Mouse (Mus musculus) megakaryocyte, adult 5-6 weeks (primary cell): Measurements from ENCODE around the gene Cox7b. TPM values are rescaled to one million over a fixed set of nuclear protein-coding genes. Genes with fewer than 3 reads are reported as not detected.

Experiments
- total RNA-seq, 2 experiments: library from RNA; stranded (forward) in 1 of 2; stranded (reverse) in 1 of 2; fragments of 153-499, 151-499 nt in 1 of 2; fragments of 221-1000, 200-1000 nt in 1 of 2; gene quantifications; 2 replicates each; pipeline versions ENCODE4 v1.2.3 to v1.2.4; 2015 to 2017

Gene Cox7b
- total RNA-seq, 2 experiments from 2014 or later = 313 to 383 TPM

Other genes starting within 250 kb of the Cox7b start
- gene Atrx, start 86.3 kb upstream of the Cox7b start, total RNA-seq (2015) = 103 and 125 TPM in 2 replicates
- 169 and 170 TPM in 2 replicates for gene Atrx, start 86.3 kb upstream of the Cox7b start, total RNA-seq (2017)
- gene Magt1, start 3.8 kb upstream of the Cox7b start, total RNA-seq (2015) = 48.6 and 55.6 TPM in 2 replicates
- gene Magt1, start 3.8 kb upstream of the Cox7b start, total RNA-seq (2017) = 72.5 and 75.7 TPM in 2 replicates
- gene Atp7a, start 11.6 kb downstream of the Cox7b start, total RNA-seq (2015) = 25.0 and 27.5 TPM in 2 replicates
- 23.5 and 46.6 TPM in 2 replicates for gene Atp7a, start 11.6 kb downstream of the Cox7b start, total RNA-seq (2017)
- 116 and 127 TPM in 2 replicates for gene Tlr13, start 127.5 kb downstream of the Cox7b start, total RNA-seq (2015)
- gene Tlr13, start 127.5 kb downstream of the Cox7b start, total RNA-seq (2017) = 131 and 150 TPM in 2 replicates
- gene Pgk1, start 171.4 kb downstream of the Cox7b start, total RNA-seq (2015) = 313 and 334 TPM in 2 replicates
- 306 and 317 TPM in 2 replicates for gene Pgk1, start 171.4 kb downstream of the Cox7b start, total RNA-seq (2017)
- gene Taf9b, start 205.5 kb downstream of the Cox7b start, total RNA-seq (2015) = 5.2 and 7.2 TPM in 2 replicates
- 4.6 and 5.2 TPM in 2 replicates for gene Taf9b, start 205.5 kb downstream of the Cox7b start, total RNA-seq (2017)
- gene Fnd3c2, start 239.7 kb downstream of the Cox7b start, total RNA-seq (2015) = not detected in 2 replicates
- gene Fnd3c2, start 239.7 kb downstream of the Cox7b start, total RNA-seq (2017) = not detected in 2 replicates